Mouse (Mus musculus) olfactory bulb, adult 2 months (tissue): Measurements from ENCODE around the gene Nipal1.

ENCODE experiments used
- CTCF ChIP-seq: fragments of 200-500 bp; IDR thresholded peaks from 2 replicates; pipeline ENCODE4 v1.5.1; 2012; ENCODE audit warnings: low read depth, mild to moderate bottlenecking, low read length, moderate library complexity; ENCODE audit not compliant: insufficient read depth
- POLR2A ChIP-seq: fragments of 200-500 bp; IDR thresholded peaks from 2 replicates; pipeline ENCODE4 v1.6.1; 2012; ENCODE audit warnings: mild to moderate bottlenecking, low read depth, low read length, moderate library complexity; ENCODE audit not compliant: insufficient read depth

GRCm38 (mm10) chr5:72702202-72702601, 54.6 kb downstream of the Nipal1 start:
- no peak for TF ChIP-seq CTCF
- no peak for TF ChIP-seq POLR2A
